Mouse (Mus musculus) heart, postnatal 0 days (tissue): ENCODE measurements around the gene Pou6f1.

Experiments
- CTCF ChIP-seq: IDR thresholded peaks from 2 replicates; pipeline ENCODE4 v1.5.1; 2016; ENCODE audit warnings: antibody characterized with exemption, control low read depth, low read depth
- EP300 ChIP-seq: IDR thresholded peaks from 2 replicates; pipeline ENCODE4 v1.6.1; 2016; ENCODE audit warnings: antibody characterized with exemption, low read depth

DNA sequence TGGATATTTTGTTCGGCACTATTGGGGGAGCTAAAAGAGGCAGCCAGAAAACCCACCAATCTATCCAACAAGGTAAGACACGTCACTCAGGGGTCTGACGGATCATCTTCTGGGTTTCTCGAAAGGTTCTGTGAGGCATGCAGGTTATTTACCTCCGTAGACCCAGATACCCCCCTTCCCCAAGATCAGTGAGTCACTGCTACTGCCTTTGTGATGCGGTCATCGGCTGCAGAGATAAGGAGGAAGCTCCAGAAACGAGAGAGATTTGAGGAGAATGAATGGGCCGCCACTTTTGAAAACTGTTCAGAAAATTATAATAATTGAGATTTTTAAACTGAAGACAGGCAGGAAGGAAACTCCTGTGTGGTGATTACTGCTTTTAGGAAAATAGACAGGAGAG, 43.4 kb downstream of the Pou6f1 start:
- no peak for TF ChIP-seq CTCF
- no peak for TF ChIP-seq EP300
